Mouse (Mus musculus) kidney, adult 8-10 months (tissue): ENCODE data around the gene Ptchd4.

ENCODE experiments used
- DNase-seq, 2 experiments: peaks; one replicate each; pipeline ENCODE4 v3.0.0; 2022

Gene Ptchd4

GRCm38 (mm10) chr17:42315669-42316611 lies at the start of gene Ptchd4:
Ptchd4 (plus strand) TSS chr17:42315947.
- DNase-seq, result no peak

- no peak for DNase-seq
Measured at GRCm38 (mm10) chr17:42276861-42277260, 38.9 kb upstream of the Ptchd4 start.

GRCm38 (mm10) chr17:42284391-42284790 lies 31.4 kb upstream of the Ptchd4 start:
- no peak for DNase-seq

- DNase-seq, result no peak
Measured at GRCm38 (mm10) chr17:42286255-42286654, 29.5 kb upstream of the Ptchd4 start.

GRCm38 (mm10) chr17:42290341-42290740 lies 25.4 kb upstream of the Ptchd4 start:
- DNase-seq, result no peak

GRCm38 (mm10) chr17:42291793-42292192 lies 24.0 kb upstream of the Ptchd4 start:
- no peak for DNase-seq

GRCm38 (mm10) chr17:42297986-42298385 lies 17.8 kb upstream of the Ptchd4 start:
- DNase-seq, result no peak

GRCm38 (mm10) chr17:42299681-42300080 lies 16.1 kb upstream of the Ptchd4 start:
- DNase-seq, result no peak

- DNase-seq, result no peak
Measured at GRCm38 (mm10) chr17:42303062-42303577, 12.6 kb upstream of the Ptchd4 start.

- DNase-seq, result no peak
Measured at GRCm38 (mm10) chr17:42304262-42304661, 11.5 kb upstream of the Ptchd4 start.

GRCm38 (mm10) chr17:42307001-42307400 lies 8.7 kb upstream of the Ptchd4 start:
- no peak for DNase-seq

GRCm38 (mm10) chr17:42310136-42310535 lies 5.6 kb upstream of the Ptchd4 start:
- no peak for DNase-seq

- DNase-seq, result no peak
Measured at GRCm38 (mm10) chr17:42316612-42316982, 850 bp downstream of the Ptchd4 start.

- DNase-seq, result no peak
Measured at GRCm38 (mm10) chr17:42335787-42336186, 20.0 kb downstream of the Ptchd4 start.

GRCm38 (mm10) chr17:42336571-42336970 lies 20.8 kb downstream of the Ptchd4 start:
- no peak for DNase-seq

- DNase-seq, result no peak
Measured at GRCm38 (mm10) chr17:42346027-42346426, 30.3 kb downstream of the Ptchd4 start.

GRCm38 (mm10) chr17:42358481-42358880 lies 42.7 kb downstream of the Ptchd4 start:
- DNase-seq, result no peak

- no peak for DNase-seq
Measured at GRCm38 (mm10) chr17:42363085-42363710, 47.5 kb downstream of the Ptchd4 start.

GRCm38 (mm10) chr17:42364716-42365115 lies 49.0 kb downstream of the Ptchd4 start:
- DNase-seq, result no peak

GRCm38 (mm10) chr17:42374881-42375280 lies 59.1 kb downstream of the Ptchd4 start:
- DNase-seq, result no peak

GRCm38 (mm10) chr17:42393086-42393485 lies 77.3 kb downstream of the Ptchd4 start:
- DNase-seq, result no peak

- DNase-seq, result no peak
Measured at GRCm38 (mm10) chr17:42395299-42395698, 79.6 kb downstream of the Ptchd4 start.

GRCm38 (mm10) chr17:42418449-42418848 lies 102.7 kb downstream of the Ptchd4 start:
- no peak for DNase-seq

GRCm38 (mm10) chr17:42427961-42428360 lies 112.2 kb downstream of the Ptchd4 start:
- DNase-seq, result no peak
